Mouse (Mus musculus): Measurements from ENCODE around the gene Gm1043. TPM values are rescaled to one million over a fixed set of nuclear protein-coding genes. Genes with fewer than 3 reads are reported as not detected.

Gene Gm1043
- polyA plus RNA-seq, 1 experiment from 2014 or later: not detected

GRCm38 (mm10) chr5:37131841-37132240 is 46.7 kb downstream of the Gm1043 start:
- Histone ChIP-seq H3K9me3 (replicated peaks; ENCODE audit: control insufficient read depth, low read length) (no peaks in the 10 kb centered on the region), H3K4me3 (ENCODE audit: low read depth, low read length) (no peak overlapping the region), H3K36me3 (replicated peaks; ENCODE audit: control insufficient read depth, insufficient read depth, low read depth, low read length) (no peaks in the 10 kb centered on the region), H3K27ac (replicated peaks; ENCODE audit: low read depth, low read length) (no peak overlapping the region), H3K4me2 (ENCODE audit: low read depth, low read length) (no peak overlapping the region), H3K4me1 (ENCODE audit: control insufficient read depth, insufficient read depth, low read length) (no peaks in the 10 kb centered on the region), H3K9ac (replicated peaks; ENCODE audit: low read length) (no peak overlapping the region), H3K27me3 (ENCODE audit: control insufficient read depth, insufficient read depth, low read length) (no peaks in the 10 kb centered on the region)
- ATAC-seq (replicated peaks; ENCODE audit: insufficient number of reproducible peaks, low FRiP score, low TSS enrichment, low read depth): no peak
- 49% methylated on average over 4 of the region's 4 CpGs for WGBS
- DNase-seq (ENCODE audit: low spot score): peak; percentile 77

DNA sequence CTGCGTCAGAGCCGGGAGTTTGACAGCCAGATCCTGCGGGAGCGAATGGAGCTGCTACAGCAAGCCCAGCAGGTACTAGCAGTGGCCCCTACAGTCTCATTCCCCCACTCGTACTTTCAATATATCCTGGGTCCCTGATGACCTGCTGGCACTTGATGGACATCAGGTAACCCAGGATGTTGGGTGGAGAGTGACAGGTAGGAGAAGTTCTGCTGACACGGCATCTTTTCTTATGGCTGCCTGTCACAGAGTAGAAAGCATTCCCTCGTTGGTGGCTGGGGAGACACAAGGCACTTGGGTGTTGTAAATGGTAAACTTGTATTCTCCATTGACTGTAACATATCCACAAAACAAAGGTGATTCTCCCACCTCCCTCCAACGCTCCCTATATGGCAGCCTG is 56.6 kb downstream of the Gm1043 start:
- H3K4me2 ChIP-seq (ENCODE audit: low read depth, low read length): no peak overlapping the region
- no peak overlapping the region for H3K4me3 ChIP-seq (ENCODE audit: low read depth, low read length)
- ATAC-seq (replicated peaks; ENCODE audit: insufficient number of reproducible peaks, low FRiP score, low TSS enrichment, low read depth) (no peak), DNase-seq (ENCODE audit: low spot score) (no peak)
- no peak overlapping the region for H3K27ac ChIP-seq (replicated peaks; ENCODE audit: low read depth, low read length)
- no peaks in the 10 kb centered on the region for H3K27me3 ChIP-seq (ENCODE audit: control insufficient read depth, insufficient read depth, low read length)
- no peaks in the 10 kb centered on the region for H3K36me3 ChIP-seq (replicated peaks; ENCODE audit: control insufficient read depth, insufficient read depth, low read depth, low read length)
- H3K9ac ChIP-seq (replicated peaks; ENCODE audit: low read length): no peak overlapping the region
- no peaks in the 10 kb centered on the region for H3K9me3 ChIP-seq (replicated peaks; ENCODE audit: control insufficient read depth, low read length)
- no peaks in the 10 kb centered on the region for H3K4me1 ChIP-seq (ENCODE audit: control insufficient read depth, insufficient read depth, low read length)
- WGBS: 78% methylated on average over 8 of the region's 8 CpGs

DNA sequence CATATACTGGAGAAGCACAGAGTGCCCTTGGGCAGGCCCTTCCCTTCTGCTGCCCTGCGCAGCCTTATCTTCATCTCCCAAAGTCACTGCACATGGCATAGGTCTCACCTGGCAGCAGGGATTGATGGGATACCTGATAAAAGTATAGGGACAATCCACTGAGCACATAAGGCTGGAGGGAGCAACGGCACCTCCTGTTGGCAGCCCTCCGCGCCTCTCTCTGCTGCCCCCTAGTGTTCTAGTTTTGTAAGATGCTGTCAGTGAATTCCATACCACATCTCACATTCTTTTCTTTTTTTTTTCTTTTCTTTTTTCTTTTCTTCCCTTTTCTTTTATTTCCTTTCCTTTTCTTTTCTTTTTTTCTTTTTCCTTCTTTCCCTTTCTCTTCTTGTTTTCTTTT is 62.4 kb downstream of the Gm1043 start:
- Histone ChIP-seq H3K9me3 (replicated peaks; ENCODE audit: control insufficient read depth, low read length) (no peaks in the 10 kb centered on the region), H3K4me2 (ENCODE audit: low read depth, low read length) (no peak overlapping the region), H3K27me3 (ENCODE audit: control insufficient read depth, insufficient read depth, low read length) (no peaks in the 10 kb centered on the region), H3K4me3 (ENCODE audit: low read depth, low read length) (no peak overlapping the region), H3K27ac (replicated peaks; ENCODE audit: low read depth, low read length) (no peak overlapping the region), H3K36me3 (replicated peaks; ENCODE audit: control insufficient read depth, insufficient read depth, low read depth, low read length) (no peaks in the 10 kb centered on the region), H3K9ac (replicated peaks; ENCODE audit: low read length) (no peak overlapping the region), H3K4me1 (ENCODE audit: control insufficient read depth, insufficient read depth, low read length) (no peaks in the 10 kb centered on the region)
- ATAC-seq (replicated peaks; ENCODE audit: insufficient number of reproducible peaks, low FRiP score, low TSS enrichment, low read depth) (no peak), DNase-seq (ENCODE audit: low spot score) (peak; percentile 72)
- 11% methylated on average over 4 of the region's 4 CpGs for WGBS

GRCm38 (mm10) chr5:37150650-37151049 is 65.5 kb downstream of the Gm1043 start:
- H3K9me3 ChIP-seq (replicated peaks; ENCODE audit: control insufficient read depth, low read length): no peaks in the 10 kb centered on the region
- ATAC-seq (replicated peaks; ENCODE audit: insufficient number of reproducible peaks, low FRiP score, low TSS enrichment, low read depth): no peak

DNA sequence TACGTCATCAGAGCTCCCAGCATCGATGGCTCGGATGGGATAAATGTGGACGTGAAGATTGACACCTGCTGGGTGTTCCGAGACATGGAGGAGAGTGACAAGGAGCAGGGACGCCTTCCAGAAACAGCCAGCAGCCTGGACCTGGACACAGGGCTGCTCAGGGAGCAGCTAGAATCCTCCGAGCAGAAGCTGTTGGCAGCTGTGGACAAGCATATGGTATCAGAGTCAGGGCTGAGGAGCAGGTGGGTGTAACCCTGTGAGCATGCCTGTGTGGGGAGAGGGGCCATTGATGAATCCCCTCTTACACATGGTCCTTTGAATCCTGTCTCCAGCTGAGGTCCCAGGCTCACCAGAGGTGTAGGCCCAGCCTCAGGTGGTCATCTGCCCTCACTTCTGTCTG is 69.3 kb downstream of the Gm1043 start:
- 80% methylated on average over 7 of the region's 7 CpGs for WGBS
- ATAC-seq (replicated peaks; ENCODE audit: insufficient number of reproducible peaks, low FRiP score, low TSS enrichment, low read depth) (no peak), DNase-seq (ENCODE audit: low spot score) (no peak)
- Histone ChIP-seq H3K27ac (replicated peaks; ENCODE audit: low read depth, low read length) (no peak overlapping the region), H3K27me3 (ENCODE audit: control insufficient read depth, insufficient read depth, low read length) (no peaks in the 10 kb centered on the region), H3K36me3 (replicated peaks; ENCODE audit: control insufficient read depth, insufficient read depth, low read depth, low read length) (no peaks in the 10 kb centered on the region), H3K4me3 (ENCODE audit: low read depth, low read length) (no peak overlapping the region), H3K4me1 (ENCODE audit: control insufficient read depth, insufficient read depth, low read length) (no peaks in the 10 kb centered on the region), H3K9me3 (replicated peaks; ENCODE audit: control insufficient read depth, low read length) (no peaks in the 10 kb centered on the region), H3K4me2 (ENCODE audit: low read depth, low read length) (no peak overlapping the region), H3K9ac (replicated peaks; ENCODE audit: low read length) (no peak overlapping the region)

More at GRCm38 (mm10) chr5:37150650-37151049, 65.5 kb downstream of the Gm1043 start:
- DNase-seq (ENCODE audit: low spot score): no peak
- no peaks in the 10 kb centered on the region for H3K36me3 ChIP-seq (replicated peaks; ENCODE audit: control insufficient read depth, insufficient read depth, low read depth, low read length)
- H3K4me1 ChIP-seq (ENCODE audit: control insufficient read depth, insufficient read depth, low read length): no peaks in the 10 kb centered on the region
- no peak overlapping the region for H3K27ac ChIP-seq (replicated peaks; ENCODE audit: low read depth, low read length)
- no peak overlapping the region for H3K9ac ChIP-seq (replicated peaks; ENCODE audit: low read length)
- H3K4me2 ChIP-seq (ENCODE audit: low read depth, low read length): no peak overlapping the region
- no peak overlapping the region for H3K4me3 ChIP-seq (ENCODE audit: low read depth, low read length)
- 78% methylated on average over 5 of the region's 5 CpGs for WGBS
- no peaks in the 10 kb centered on the region for H3K27me3 ChIP-seq (ENCODE audit: control insufficient read depth, insufficient read depth, low read length)

DNA sequence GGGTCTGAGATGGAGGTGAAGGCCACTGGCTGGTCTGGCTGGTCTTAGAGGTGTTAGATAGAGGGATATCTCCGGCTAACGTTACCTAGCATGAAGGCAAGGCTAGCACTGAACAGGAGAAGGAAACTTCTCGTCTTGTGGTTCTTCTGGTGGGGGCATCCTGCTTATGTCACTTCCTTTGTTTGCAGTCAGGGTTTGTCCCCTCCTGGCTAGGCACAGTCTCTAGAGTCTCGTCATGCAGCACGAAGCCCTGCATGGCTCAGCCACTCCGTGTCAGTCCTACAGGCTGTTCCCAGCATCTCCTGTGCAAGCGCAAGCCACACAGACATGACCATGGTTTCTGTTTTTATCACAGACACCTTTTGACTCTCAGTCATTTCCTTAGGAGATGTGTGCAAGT is 73.2 kb downstream of the Gm1043 start:
- Histone ChIP-seq H3K4me2 (ENCODE audit: low read depth, low read length) (no peak overlapping the region), H3K27me3 (ENCODE audit: control insufficient read depth, insufficient read depth, low read length) (peaks cover 25% of the 10 kb centered on the region), H3K9ac (replicated peaks; ENCODE audit: low read length) (no peak overlapping the region), H3K27ac (replicated peaks; ENCODE audit: low read depth, low read length) (no peak overlapping the region), H3K4me1 (ENCODE audit: control insufficient read depth, insufficient read depth, low read length) (no peaks in the 10 kb centered on the region), H3K9me3 (replicated peaks; ENCODE audit: control insufficient read depth, low read length) (no peaks in the 10 kb centered on the region), H3K4me3 (ENCODE audit: low read depth, low read length) (no peak overlapping the region), H3K36me3 (replicated peaks; ENCODE audit: control insufficient read depth, insufficient read depth, low read depth, low read length) (no peaks in the 10 kb centered on the region)
- DNase-seq (ENCODE audit: low spot score) (no peak), ATAC-seq (replicated peaks; ENCODE audit: insufficient number of reproducible peaks, low FRiP score, low TSS enrichment, low read depth) (no peak)
- WGBS: 82% methylated on average over 7 of the region's 7 CpGs

DNA sequence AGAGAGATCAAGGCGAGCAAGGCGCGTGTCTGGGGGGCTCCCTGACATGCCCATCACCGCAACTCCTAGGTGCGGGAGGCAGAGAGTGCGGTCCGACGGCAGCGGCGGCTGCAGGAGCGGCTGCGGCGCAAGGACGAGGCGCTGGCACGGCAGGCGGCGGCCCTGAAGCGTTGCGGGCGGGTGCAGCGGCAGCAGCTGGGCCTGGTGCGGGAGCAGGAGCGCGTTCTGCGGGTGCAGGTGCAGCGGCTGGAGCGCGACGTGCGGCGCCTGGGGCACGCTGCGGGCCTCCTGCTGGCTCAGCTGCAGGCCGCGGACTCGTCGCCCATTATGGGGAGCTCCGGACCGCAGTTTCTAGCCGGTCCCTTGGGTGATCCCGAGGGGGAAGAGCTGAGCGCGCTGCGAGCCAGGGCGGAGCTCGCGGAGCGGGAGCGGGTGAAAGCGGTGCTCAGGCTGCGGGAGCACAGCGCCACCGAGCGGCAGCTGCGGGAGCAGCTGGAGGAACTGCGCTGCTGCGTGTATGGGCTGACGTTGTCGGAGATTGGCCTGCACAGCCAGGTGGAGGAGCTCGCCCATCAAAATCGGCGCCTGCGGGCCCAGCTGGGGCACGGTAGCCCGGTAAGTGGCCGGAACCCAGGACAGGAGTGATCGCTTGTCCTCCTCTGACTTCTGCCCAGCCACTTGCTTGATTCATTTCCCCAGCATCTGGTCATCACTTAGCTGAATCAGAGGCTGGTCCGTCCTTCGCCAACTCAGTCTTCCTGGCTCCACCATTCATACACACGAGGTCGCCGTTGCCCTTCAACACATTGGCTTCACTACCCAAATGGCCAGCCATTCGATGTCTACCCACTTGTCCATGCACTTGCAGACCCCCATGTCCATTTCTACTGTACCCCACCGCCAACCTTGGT is 78.0 kb downstream of the Gm1043 start:
- DNase-seq (ENCODE audit: low spot score) (peak; percentile 72), ATAC-seq (replicated peaks; ENCODE audit: insufficient number of reproducible peaks, low FRiP score, low TSS enrichment, low read depth) (0 out of 2 replicates have a peak, but pooled peaks have one; percentile 60)
- Histone ChIP-seq H3K27me3 (ENCODE audit: control insufficient read depth, insufficient read depth, low read length) (peaks cover 35% of the 10 kb centered on the region), H3K4me2 (ENCODE audit: low read depth, low read length) (peak overlapping the region; percentile 54), H3K4me1 (ENCODE audit: control insufficient read depth, insufficient read depth, low read length) (no peaks in the 10 kb centered on the region), H3K36me3 (replicated peaks; ENCODE audit: control insufficient read depth, insufficient read depth, low read depth, low read length) (no peaks in the 10 kb centered on the region), H3K9me3 (replicated peaks; ENCODE audit: control insufficient read depth, low read length) (no peaks in the 10 kb centered on the region), H3K9ac (replicated peaks; ENCODE audit: low read length) (peak overlapping the region; percentile 3; the same call in 1 of the 2 replicates), H3K4me3 (ENCODE audit: low read depth, low read length) (peak overlapping the region; percentile 28), H3K27ac (replicated peaks; ENCODE audit: low read depth, low read length) (no peak overlapping the region)
- WGBS: 7% methylated on average over 70 of the region's 75 CpGs

GRCm38 (mm10) chr5:37176466-37176865 is 91.3 kb downstream of the Gm1043 start:
- WGBS: 62% methylated on average over 4 of the region's 4 CpGs
- no peak for DNase-seq (ENCODE audit: low spot score)

More at GRCm38 (mm10) chr5:37176466-37176865, 91.3 kb downstream of the Gm1043 start:
- Histone ChIP-seq H3K36me3 (replicated peaks; ENCODE audit: control insufficient read depth, insufficient read depth, low read depth, low read length) (no peaks in the 10 kb centered on the region), H3K4me2 (ENCODE audit: low read depth, low read length) (no peak overlapping the region), H3K4me3 (ENCODE audit: low read depth, low read length) (no peak overlapping the region), H3K9ac (replicated peaks; ENCODE audit: low read length) (no peak overlapping the region), H3K9me3 (replicated peaks; ENCODE audit: control insufficient read depth, low read length) (no peaks in the 10 kb centered on the region), H3K27ac (replicated peaks; ENCODE audit: low read depth, low read length) (no peak overlapping the region), H3K4me1 (ENCODE audit: control insufficient read depth, insufficient read depth, low read length) (no peaks in the 10 kb centered on the region), H3K27me3 (ENCODE audit: control insufficient read depth, insufficient read depth, low read length) (no peaks in the 10 kb centered on the region)
- no peak for ATAC-seq (replicated peaks; ENCODE audit: insufficient number of reproducible peaks, low FRiP score, low TSS enrichment, low read depth)

Measured in embryonic facial prominence, embryonic 11.5 days (tissue).